7 mouse cellular contexts compared by ENCODE assay signal in the genomic region with DNA sequence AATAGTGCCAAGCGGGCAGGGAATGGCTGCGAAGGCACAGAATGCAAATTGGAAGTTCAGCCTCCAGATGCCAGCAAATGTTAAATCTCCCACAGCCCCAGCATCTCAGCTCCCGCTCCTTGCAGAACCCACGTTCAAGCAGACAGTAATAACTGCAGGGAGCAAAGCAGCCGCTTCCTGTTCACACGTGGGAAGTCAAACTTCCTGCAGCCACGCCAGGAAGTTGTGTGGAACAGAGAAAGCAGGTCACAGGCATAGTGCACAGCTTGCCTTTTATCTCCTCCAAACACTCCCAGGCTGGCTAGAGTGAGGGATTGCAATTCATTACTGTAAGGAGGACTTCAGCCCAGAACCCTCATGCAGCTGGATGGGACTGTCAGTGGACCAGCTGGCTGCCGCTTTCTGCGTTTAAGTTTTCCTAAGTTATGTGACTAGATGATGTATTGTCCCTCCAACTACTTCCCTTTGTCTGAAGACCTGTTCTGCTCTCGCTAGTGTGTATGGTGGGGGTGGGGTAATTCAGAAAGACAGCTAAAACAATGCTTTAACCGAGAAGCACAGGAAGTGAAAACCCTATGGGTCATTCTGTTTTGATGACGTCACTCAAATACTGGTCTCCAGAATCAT.
DNase-seq lines count a peak whose midpoint lies in the region; ATAC-seq and TF ChIP-seq lines count a peak whose summit lies in the region.

No protein-coding gene starts in this region.

- DNase-seq in T-cell, adult 2 months (ENCODE audit: low spot score): peak; percentile 7
- DNase-seq in heart, adult 8-10 months (ENCODE audit: low spot score): peak; percentile 39
- peak; percentile 5 for DNase-seq in kidney, adult 11 months
- peak; percentile 58 to 59 for DNase-seq in left cerebral cortex, postnatal 14 days (ENCODE audit: low spot score in 2 of 2)
- peak; percentile 56 for DNase-seq in midbrain, embryonic 14.5 days
- peak; percentile 56 for DNase-seq in thymus, adult 2 months

- no peak for ATAC-seq in midbrain, embryonic 14.5 days (ENCODE audit: low FRiP score, low TSS enrichment)

- no peak overlapping the region for H3K4me2 ChIP-seq in midbrain, embryonic 14.5 days (ENCODE audit: low read length)

- peak overlapping the region; percentile 34 for H3K4me3 ChIP-seq in brown adipose tissue, adult 24 weeks (ENCODE audit: insufficient read depth, low read depth, low read length)
- H3K4me3 ChIP-seq in midbrain, embryonic 14.5 days (replicated peaks; ENCODE audit: low read depth, low read length): no peak overlapping the region
- peak overlapping the region; percentile 13; the same call in 1 of the 2 replicates for H3K4me3 ChIP-seq in thymus, adult 2 months (ENCODE audit: control insufficient read depth, insufficient read depth, low read length)

- H3K9me3 ChIP-seq in midbrain, embryonic 14.5 days (ENCODE audit: control insufficient read depth, low read length): no peaks in the 10 kb centered on the region

- intact Hi-C loops in left cerebral cortex, postnatal 14 days (cut with DNase I): no loop called here

- no peak for TF ChIP-seq CTCF in thymus, adult 2 months (IDR thresholded peaks at IDR 0.05; ENCODE audit: borderline replicate concordance, control insufficient read depth, extremely low read depth, insufficient read depth, low read length, poor library complexity)

- no peak for TF ChIP-seq POLR2A in thymus, adult 2 months (IDR thresholded peaks at IDR 0.05; ENCODE audit: control insufficient read depth, extremely low read depth, insufficient read depth, low read length, poor library complexity)

- WGBS in midbrain, embryonic 14.5 days: 43% methylated on average over 12 of the region's 12 CpGs
- 10% methylated on average over 12 of the region's 12 CpGs for WGBS in thymus, adult 2 months

- H3K27me3 ChIP-seq in midbrain, embryonic 14.5 days (ENCODE audit: control insufficient read depth, insufficient read depth, low read length): no peaks in the 10 kb centered on the region
- H3K27me3 ChIP-seq in thymus, adult 2 months (ENCODE audit: control insufficient read depth, insufficient read depth, low read length): no peaks in the 10 kb centered on the region

- H3K9ac ChIP-seq in midbrain, embryonic 14.5 days (replicated peaks; ENCODE audit: low read length): no peak overlapping the region

- no peaks in the 10 kb centered on the region for H3K36me3 ChIP-seq in midbrain, embryonic 14.5 days (ENCODE audit: control insufficient read depth, insufficient read depth, low read length)
- H3K36me3 ChIP-seq in thymus, adult 2 months (ENCODE audit: control insufficient read depth, insufficient read depth, low read length): no peaks in the 10 kb centered on the region

- H3K4me1 ChIP-seq in brown adipose tissue, adult 24 weeks (ENCODE audit: control insufficient read depth, insufficient read depth, insufficient read length, low read length): peaks cover 2% of the 10 kb centered on the region; the same call in 1 of the 2 replicates
- H3K4me1 ChIP-seq in midbrain, embryonic 14.5 days (ENCODE audit: control insufficient read depth, insufficient read depth, low read length): peaks cover 4% of the 10 kb centered on the region; the same call in 1 of the 2 replicates
- H3K4me1 ChIP-seq in thymus, adult 2 months (replicated peaks; ENCODE audit: control insufficient read depth, insufficient read depth, low read length): peaks cover 13% of the 10 kb centered on the region

- peak overlapping the region; percentile 28; the same call in 1 of the 2 replicates for H3K27ac ChIP-seq in brown adipose tissue, adult 24 weeks (replicated peaks; ENCODE audit: low read depth, low read length)
- H3K27ac ChIP-seq in midbrain, embryonic 14.5 days (replicated peaks; ENCODE audit: low read depth, low read length): peak overlapping the region; percentile 27; the same call in 1 of the 2 replicates
- H3K27ac ChIP-seq in thymus, adult 2 months (ENCODE audit: control insufficient read depth, insufficient read depth, low read length): peak overlapping the region; percentile 89

Comparison
In these comparisons a context has a peak if more than half of its experiments do, and no peak if none do; other contexts are left out.
1. DNase-seq: peak in every context shown above with its lines; median percentile 58 in left cerebral cortex, postnatal 14 days; 56 in midbrain, embryonic 14.5 days; 56 in thymus, adult 2 months; 39 in heart, adult 8-10 months; 7 in T-cell, adult 2 months; 5 in kidney, adult 11 months.
2. H3K27ac ChIP-seq: peak in every context shown above with its lines; median percentile 89 in thymus, adult 2 months; 28 in brown adipose tissue, adult 24 weeks; 27 in midbrain, embryonic 14.5 days.